Mouse (Mus musculus): ENCODE data around the gene Pakap. TPM values are rescaled to one million over a fixed set of nuclear protein-coding genes. Genes with fewer than 3 reads are reported as not detected.
A peak's percentile ranks its signal among the peaks of the same experiment; 100 is the strongest.

Gene Pakap
- polyA plus RNA-seq, 1 experiment, result 0.38 TPM

DNA sequence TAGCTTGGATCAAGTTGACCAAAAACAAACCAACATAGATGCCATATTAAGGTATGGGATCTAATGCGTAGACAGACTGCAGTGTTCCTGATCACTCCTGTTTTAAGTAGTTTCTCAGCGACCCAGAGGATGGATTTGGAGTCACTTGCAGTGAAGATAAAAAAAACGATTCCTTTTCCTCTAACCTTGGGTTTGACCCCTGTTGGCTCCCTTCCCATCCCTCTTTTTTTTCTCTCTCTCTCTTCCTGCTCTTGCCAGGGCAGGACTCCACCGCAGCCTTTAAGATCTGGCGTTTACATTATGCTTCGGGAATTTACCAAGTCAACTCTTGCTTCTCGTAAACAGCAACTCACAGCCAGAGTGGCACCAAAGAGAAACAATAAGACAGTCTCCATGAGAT lies 233.3 kb downstream of the Pakap start:
- Histone ChIP-seq H3K27me3 (ENCODE audit: control insufficient read depth, insufficient read depth, low read length) (no peaks in the 10 kb centered on the region), H3K27ac (ENCODE audit: control insufficient read depth, insufficient read depth, low read length) (no peak overlapping the region), H3K4me3 (ENCODE audit: control insufficient read depth, insufficient read depth, low read length) (no peak overlapping the region), H3K4me1 (replicated peaks; ENCODE audit: control insufficient read depth, insufficient read depth, low read length) (peaks cover 9% of the 10 kb centered on the region), H3K36me3 (ENCODE audit: control insufficient read depth, insufficient read depth, low read length) (no peaks in the 10 kb centered on the region)
- TF ChIP-seq POLR2A (IDR thresholded peaks at IDR 0.05; ENCODE audit: control insufficient read depth, extremely low read depth, insufficient read depth, low read length, poor library complexity), result no peak
- no peak for TF ChIP-seq CTCF (IDR thresholded peaks at IDR 0.05; ENCODE audit: borderline replicate concordance, control insufficient read depth, extremely low read depth, insufficient read depth, low read length, poor library complexity)
- no peak for DNase-seq
- 91% methylated on average over 7 of the region's 7 CpGs for WGBS

DNA sequence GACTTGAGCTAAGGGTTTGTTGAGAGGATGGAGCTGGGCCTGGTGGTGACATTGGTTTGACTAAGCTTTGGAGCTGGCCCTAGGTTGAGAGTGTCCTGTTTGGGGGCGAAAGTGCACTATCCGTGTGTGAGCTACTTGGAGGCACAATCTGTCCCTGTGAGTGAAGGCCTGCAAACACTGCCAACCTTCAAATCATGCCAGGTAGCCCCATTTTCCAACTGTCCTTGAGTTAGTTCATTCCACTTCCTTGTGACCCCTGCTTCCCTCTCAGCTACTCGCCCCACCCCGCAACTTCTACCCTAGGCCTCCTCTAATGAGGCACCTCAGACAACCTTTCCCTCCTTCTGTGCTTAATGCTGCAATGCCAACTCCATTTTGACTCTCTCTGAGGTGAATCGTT lies 234.0 kb downstream of the Pakap start:
- Histone ChIP-seq H3K4me1 (replicated peaks; ENCODE audit: control insufficient read depth, insufficient read depth, low read length) (peaks cover 9% of the 10 kb centered on the region), H3K27ac (ENCODE audit: control insufficient read depth, insufficient read depth, low read length) (no peak overlapping the region), H3K36me3 (ENCODE audit: control insufficient read depth, insufficient read depth, low read length) (no peaks in the 10 kb centered on the region), H3K27me3 (ENCODE audit: control insufficient read depth, insufficient read depth, low read length) (no peaks in the 10 kb centered on the region), H3K4me3 (ENCODE audit: control insufficient read depth, insufficient read depth, low read length) (no peak overlapping the region)
- TF ChIP-seq CTCF (IDR thresholded peaks at IDR 0.05; ENCODE audit: borderline replicate concordance, control insufficient read depth, extremely low read depth, insufficient read depth, low read length, poor library complexity) (no peak), POLR2A (IDR thresholded peaks at IDR 0.05; ENCODE audit: control insufficient read depth, extremely low read depth, insufficient read depth, low read length, poor library complexity) (no peak)
- DNase-seq, result no peak
- 98% methylated on average over 5 of the region's 5 CpGs for WGBS

DNA sequence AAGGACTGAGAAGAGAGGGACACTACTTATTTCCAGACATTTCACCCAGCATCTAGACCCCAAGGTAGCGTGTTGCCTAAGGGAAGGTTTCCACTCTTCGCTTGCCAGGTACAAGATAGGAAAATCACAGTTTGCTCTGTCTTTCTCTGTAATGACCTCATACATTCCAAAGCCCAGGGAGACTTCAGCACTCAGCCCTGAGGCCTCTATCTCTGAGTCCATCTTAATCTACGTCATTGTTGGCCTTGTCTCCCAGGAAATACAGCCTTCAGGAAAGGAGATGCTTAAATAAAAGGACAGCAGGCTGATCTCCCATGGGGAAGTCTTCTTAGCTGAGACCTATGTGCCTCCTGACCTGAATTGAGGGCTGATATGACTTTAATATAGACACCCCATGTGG lies 234.4 kb downstream of the Pakap start:
- WGBS, result 94% methylated on average over 3 of the region's 3 CpGs
- peaks cover 7% of the 10 kb centered on the region for H3K4me1 ChIP-seq (replicated peaks; ENCODE audit: control insufficient read depth, insufficient read depth, low read length)
- no peak for TF ChIP-seq POLR2A (IDR thresholded peaks at IDR 0.05; ENCODE audit: control insufficient read depth, extremely low read depth, insufficient read depth, low read length, poor library complexity)
- no peaks in the 10 kb centered on the region for H3K27me3 ChIP-seq (ENCODE audit: control insufficient read depth, insufficient read depth, low read length)
- no peak overlapping the region for H3K4me3 ChIP-seq (ENCODE audit: control insufficient read depth, insufficient read depth, low read length)
- H3K36me3 ChIP-seq (ENCODE audit: control insufficient read depth, insufficient read depth, low read length), result no peaks in the 10 kb centered on the region
- H3K27ac ChIP-seq (ENCODE audit: control insufficient read depth, insufficient read depth, low read length), result no peak overlapping the region
- DNase-seq, result no peak

DNA sequence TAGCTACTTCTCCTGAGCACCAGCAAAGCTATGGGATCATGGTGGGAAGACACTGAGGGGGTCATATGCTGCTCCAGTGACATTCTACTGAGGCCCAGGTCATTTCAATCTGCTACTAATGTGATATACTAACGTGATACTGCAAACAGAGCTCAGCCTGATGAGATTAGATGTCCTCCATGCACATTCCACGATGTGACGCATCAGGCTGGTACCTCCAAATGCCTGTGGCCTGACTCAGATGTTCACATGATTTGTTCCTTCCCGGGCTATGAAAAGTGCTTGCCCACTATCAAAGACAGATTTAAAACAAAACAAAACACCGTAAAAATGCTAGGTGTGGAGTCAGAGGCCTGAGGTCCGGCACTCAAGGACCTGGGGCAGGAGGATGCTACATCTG lies 236.9 kb downstream of the Pakap start:
- Histone ChIP-seq H3K4me3 (ENCODE audit: control insufficient read depth, insufficient read depth, low read length) (no peak overlapping the region), H3K27me3 (ENCODE audit: control insufficient read depth, insufficient read depth, low read length) (no peaks in the 10 kb centered on the region), H3K36me3 (ENCODE audit: control insufficient read depth, insufficient read depth, low read length) (no peaks in the 10 kb centered on the region), H3K27ac (ENCODE audit: control insufficient read depth, insufficient read depth, low read length) (no peak overlapping the region), H3K4me1 (replicated peaks; ENCODE audit: control insufficient read depth, insufficient read depth, low read length) (0 out of 2 replicates have a peak, but pooled peaks cover 3% of the 10 kb centered on the region)
- 94% methylated on average over 6 of the region's 6 CpGs for WGBS
- TF ChIP-seq CTCF (IDR thresholded peaks at IDR 0.05; ENCODE audit: borderline replicate concordance, control insufficient read depth, extremely low read depth, insufficient read depth, low read length, poor library complexity) (no peak), POLR2A (IDR thresholded peaks at IDR 0.05; ENCODE audit: control insufficient read depth, extremely low read depth, insufficient read depth, low read length, poor library complexity) (no peak)
- no peak for DNase-seq

DNA sequence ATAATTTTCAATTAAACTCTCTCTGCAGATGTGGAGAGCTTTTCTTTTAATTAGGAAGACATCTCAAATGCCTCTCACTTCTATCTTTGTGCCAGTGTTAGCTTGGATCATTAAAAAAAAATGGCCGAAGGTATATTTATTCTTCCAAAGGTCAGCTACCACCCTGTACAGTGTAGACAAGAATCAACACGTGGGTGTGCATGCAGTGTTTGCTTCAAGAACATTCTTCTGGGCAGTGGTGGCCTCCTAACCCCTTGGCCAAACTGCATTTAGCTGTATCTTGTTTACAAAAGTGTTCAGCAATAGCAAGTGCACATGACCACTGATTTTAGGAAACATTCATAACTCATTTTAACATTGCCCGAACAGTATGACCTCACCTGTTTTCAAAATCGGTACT lies 241.5 kb downstream of the Pakap start:
- WGBS, result 85% methylated on average over 4 of the region's 4 CpGs
- Histone ChIP-seq H3K36me3 (ENCODE audit: control insufficient read depth, insufficient read depth, low read length) (no peaks in the 10 kb centered on the region), H3K27me3 (ENCODE audit: control insufficient read depth, insufficient read depth, low read length) (no peaks in the 10 kb centered on the region), H3K27ac (ENCODE audit: control insufficient read depth, insufficient read depth, low read length) (no peak overlapping the region), H3K4me1 (replicated peaks; ENCODE audit: control insufficient read depth, insufficient read depth, low read length) (peaks cover 28% of the 10 kb centered on the region), H3K4me3 (ENCODE audit: control insufficient read depth, insufficient read depth, low read length) (no peak overlapping the region)
- DNase-seq, result no peak
- TF ChIP-seq CTCF (IDR thresholded peaks at IDR 0.05; ENCODE audit: borderline replicate concordance, control insufficient read depth, extremely low read depth, insufficient read depth, low read length, poor library complexity) (no peak), POLR2A (IDR thresholded peaks at IDR 0.05; ENCODE audit: control insufficient read depth, extremely low read depth, insufficient read depth, low read length, poor library complexity) (no peak)

DNA sequence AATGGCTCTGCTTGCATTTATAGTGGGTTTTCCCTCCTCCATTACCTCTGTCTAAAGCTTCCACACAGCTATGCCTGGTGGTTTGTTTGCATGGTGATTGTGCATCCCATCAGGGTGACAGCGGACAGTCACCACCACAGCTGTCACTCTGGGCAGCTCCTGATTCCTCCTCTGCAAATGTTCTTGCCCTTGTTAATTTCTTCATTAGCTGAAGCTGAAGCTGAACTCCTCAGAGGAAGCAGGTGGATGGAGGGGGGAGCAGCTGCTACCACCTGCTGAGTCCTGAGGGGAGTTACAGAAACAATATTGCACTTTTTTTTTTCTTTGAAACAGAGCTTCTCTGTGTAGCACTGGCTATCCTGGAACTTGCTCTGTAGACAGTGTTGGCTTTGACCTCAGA lies 244.1 kb downstream of the Pakap start:
- TF ChIP-seq CTCF (IDR thresholded peaks at IDR 0.05; ENCODE audit: borderline replicate concordance, control insufficient read depth, extremely low read depth, insufficient read depth, low read length, poor library complexity), result no peak
- no peak for TF ChIP-seq POLR2A (IDR thresholded peaks at IDR 0.05; ENCODE audit: control insufficient read depth, extremely low read depth, insufficient read depth, low read length, poor library complexity)
- DNase-seq, result peak; percentile 57
- Histone ChIP-seq H3K27me3 (ENCODE audit: control insufficient read depth, insufficient read depth, low read length) (no peaks in the 10 kb centered on the region), H3K27ac (ENCODE audit: control insufficient read depth, insufficient read depth, low read length) (peak overlapping the region; percentile 80), H3K4me1 (replicated peaks; ENCODE audit: control insufficient read depth, insufficient read depth, low read length) (peaks cover 33% of the 10 kb centered on the region), H3K4me3 (ENCODE audit: control insufficient read depth, insufficient read depth, low read length) (no peak overlapping the region), H3K36me3 (ENCODE audit: control insufficient read depth, insufficient read depth, low read length) (no peaks in the 10 kb centered on the region)
- WGBS, result 19% methylated on average over 1 of the region's 1 CpGs

DNA sequence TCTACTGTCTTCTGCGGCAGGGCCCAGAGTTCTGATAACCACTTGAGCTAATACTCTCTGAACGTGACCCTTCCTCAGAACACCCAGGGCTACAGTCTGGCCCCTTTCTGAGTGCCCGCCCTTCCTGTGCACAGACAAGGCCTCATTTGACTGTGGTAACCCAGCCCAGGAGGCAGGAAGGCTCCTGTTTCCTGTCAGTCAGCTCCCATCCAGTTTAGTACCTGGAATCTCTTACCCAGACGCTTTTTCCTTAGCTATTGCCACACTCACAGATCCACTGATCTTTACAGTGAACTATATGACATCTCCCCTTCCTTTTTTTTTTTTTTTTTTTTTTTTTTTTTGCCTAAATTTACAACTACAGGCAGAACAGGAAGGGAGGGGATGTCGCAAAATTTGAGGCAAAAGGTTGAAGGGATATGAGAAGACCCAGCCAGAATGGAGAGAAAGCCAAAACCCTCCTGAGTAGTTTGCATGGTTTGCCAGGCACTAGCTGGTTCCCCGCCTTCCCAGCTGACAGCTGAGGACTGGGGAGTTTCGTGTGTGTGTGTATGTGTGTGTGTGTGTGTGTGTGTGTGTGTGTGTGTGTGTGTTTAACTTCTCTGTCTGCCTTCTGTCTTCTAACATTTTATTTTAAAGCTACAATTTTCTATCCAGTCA lies 245.1 kb downstream of the Pakap start:
- no peak overlapping the region for H3K4me3 ChIP-seq (ENCODE audit: control insufficient read depth, insufficient read depth, low read length)
- H3K36me3 ChIP-seq (ENCODE audit: control insufficient read depth, insufficient read depth, low read length), result no peaks in the 10 kb centered on the region
- DNase-seq, result peak; percentile 43
- TF ChIP-seq POLR2A (IDR thresholded peaks at IDR 0.05; ENCODE audit: control insufficient read depth, extremely low read depth, insufficient read depth, low read length, poor library complexity) (no peak), CTCF (IDR thresholded peaks at IDR 0.05; ENCODE audit: borderline replicate concordance, control insufficient read depth, extremely low read depth, insufficient read depth, low read length, poor library complexity) (no peak)
- no peaks in the 10 kb centered on the region for H3K27me3 ChIP-seq (ENCODE audit: control insufficient read depth, insufficient read depth, low read length)
- 23% methylated on average over 7 of the region's 7 CpGs for WGBS
- H3K27ac ChIP-seq (ENCODE audit: control insufficient read depth, insufficient read depth, low read length), result peak overlapping the region; percentile 93
- H3K4me1 ChIP-seq (replicated peaks; ENCODE audit: control insufficient read depth, insufficient read depth, low read length), result peaks cover 33% of the 10 kb centered on the region

Data from thymus, adult 2 months (tissue).